Mouse (Mus musculus): ENCODE data around the gene 1700023F06Rik. TPM values are rescaled to one million over a fixed set of nuclear protein-coding genes. Genes with fewer than 3 reads are reported as not detected.

Gene 1700023F06Rik
- polyA plus RNA-seq, 1 experiment from 2014 or later, result 0.12 TPM

GRCm38 (mm10) chr11:103246081-103246730, 37.8 kb upstream of the 1700023F06Rik start:
- H3K4me1 ChIP-seq (ENCODE audit: control insufficient read depth, insufficient read depth, low read length), result no peaks in the 10 kb centered on the region
- WGBS, result 82% methylated on average over 10 of the region's 10 CpGs
- H3K4me2 ChIP-seq, result no peak overlapping the region
- H3K36me3 ChIP-seq (ENCODE audit: control insufficient read depth, insufficient read depth, low read length), result 0 out of 2 replicates have a peak, but pooled peaks cover 3% of the 10 kb centered on the region
- no peak overlapping the region for H3K27ac ChIP-seq (ENCODE audit: low read depth, low read length)
- ATAC-seq (ENCODE audit: low FRiP score) (no peak), DNase-seq (ENCODE audit: low spot score, missing footprints) (no peak)
- H3K27me3 ChIP-seq (ENCODE audit: control insufficient read depth, insufficient read depth, low read length), result no peaks in the 10 kb centered on the region
- no peak overlapping the region for H3K9ac ChIP-seq (ENCODE audit: low read length)
- no peak overlapping the region for H3K4me3 ChIP-seq (ENCODE audit: low read depth, low read length)
- H3K9me3 ChIP-seq (ENCODE audit: control insufficient read depth, low read length), result no peaks in the 10 kb centered on the region

- WGBS, result 91% methylated on average over 4 of the region's 4 CpGs
- no peaks in the 10 kb centered on the region for H3K4me1 ChIP-seq (ENCODE audit: control insufficient read depth, insufficient read depth, low read length)
- no peak for ATAC-seq (ENCODE audit: low FRiP score)
These were observed 36.5 kb upstream of the 1700023F06Rik start for GRCm38 (mm10) chr11:103244856-103245255.

GRCm38 (mm10) chr11:103240740-103241139, 32.4 kb upstream of the 1700023F06Rik start:
- H3K4me3 ChIP-seq (ENCODE audit: low read depth, low read length), result no peak overlapping the region
- no peaks in the 10 kb centered on the region for H3K4me1 ChIP-seq (ENCODE audit: control insufficient read depth, insufficient read depth, low read length)
- no peak overlapping the region for H3K9ac ChIP-seq (ENCODE audit: low read length)
- DNase-seq (ENCODE audit: low spot score, missing footprints) (no peak), ATAC-seq (ENCODE audit: low FRiP score) (no peak)
- H3K4me2 ChIP-seq, result no peak overlapping the region
- 57% methylated on average over 7 of the region's 7 CpGs for WGBS
- no peaks in the 10 kb centered on the region for H3K9me3 ChIP-seq (ENCODE audit: control insufficient read depth, low read length)
- H3K36me3 ChIP-seq (ENCODE audit: control insufficient read depth, insufficient read depth, low read length), result peaks cover 8% of the 10 kb centered on the region
- no peak overlapping the region for H3K27ac ChIP-seq (ENCODE audit: low read depth, low read length)
- no peaks in the 10 kb centered on the region for H3K27me3 ChIP-seq (ENCODE audit: control insufficient read depth, insufficient read depth, low read length)

More at GRCm38 (mm10) chr11:103244856-103245255, 36.5 kb upstream of the 1700023F06Rik start:
- Histone ChIP-seq H3K36me3 (ENCODE audit: control insufficient read depth, insufficient read depth, low read length) (0 out of 2 replicates have a peak, but pooled peaks cover 3% of the 10 kb centered on the region), H3K4me3 (ENCODE audit: low read depth, low read length) (no peak overlapping the region), H3K27ac (ENCODE audit: low read depth, low read length) (no peak overlapping the region), H3K27me3 (ENCODE audit: control insufficient read depth, insufficient read depth, low read length) (no peaks in the 10 kb centered on the region), H3K9ac (ENCODE audit: low read length) (no peak overlapping the region), H3K9me3 (ENCODE audit: control insufficient read depth, low read length) (no peaks in the 10 kb centered on the region), H3K4me2 (no peak overlapping the region)
- DNase-seq (ENCODE audit: low spot score, missing footprints), result no peak

- whole genome bisulfite sequencing, result 77% methylated on average over 9 of the region's 9 CpGs
- no peak overlapping the region for H3K4me3 ChIP-seq (ENCODE audit: low read depth, low read length)
These were observed 29.4 kb upstream of the 1700023F06Rik start for GRCm38 (mm10) chr11:103237757-103238156.

GRCm38 (mm10) chr11:103236903-103237302, 28.5 kb upstream of the 1700023F06Rik start:
- no peak overlapping the region for H3K27ac ChIP-seq (ENCODE audit: low read depth, low read length)
- no peaks in the 10 kb centered on the region for H3K27me3 ChIP-seq (ENCODE audit: control insufficient read depth, insufficient read depth, low read length)
- no peaks in the 10 kb centered on the region for H3K4me1 ChIP-seq (ENCODE audit: control insufficient read depth, insufficient read depth, low read length)
- no peak overlapping the region for H3K9ac ChIP-seq (ENCODE audit: low read length)
- DNase-seq (ENCODE audit: low spot score, missing footprints) (no peak), ATAC-seq (ENCODE audit: low FRiP score) (no peak)
- no peak overlapping the region for H3K4me3 ChIP-seq (ENCODE audit: low read depth, low read length)
- no peaks in the 10 kb centered on the region for H3K9me3 ChIP-seq (ENCODE audit: control insufficient read depth, low read length)
- 91% methylated on average over 10 of the region's 10 CpGs for WGBS
- H3K4me2 ChIP-seq, result no peak overlapping the region
- peaks cover 6% of the 10 kb centered on the region for H3K36me3 ChIP-seq (ENCODE audit: control insufficient read depth, insufficient read depth, low read length)

More at GRCm38 (mm10) chr11:103237757-103238156, 29.4 kb upstream of the 1700023F06Rik start:
- DNase-seq (ENCODE audit: low spot score, missing footprints), result no peak
- no peaks in the 10 kb centered on the region for H3K4me1 ChIP-seq (ENCODE audit: control insufficient read depth, insufficient read depth, low read length)
- H3K36me3 ChIP-seq (ENCODE audit: control insufficient read depth, insufficient read depth, low read length), result peaks cover 6% of the 10 kb centered on the region
- H3K4me2 ChIP-seq, result no peak overlapping the region
- no peak overlapping the region for H3K9ac ChIP-seq (ENCODE audit: low read length)
- no peak overlapping the region for H3K27ac ChIP-seq (ENCODE audit: low read depth, low read length)
- no peaks in the 10 kb centered on the region for H3K27me3 ChIP-seq (ENCODE audit: control insufficient read depth, insufficient read depth, low read length)
- ATAC-seq (ENCODE audit: low FRiP score), result no peak
- H3K9me3 ChIP-seq (ENCODE audit: control insufficient read depth, low read length), result no peaks in the 10 kb centered on the region

GRCm38 (mm10) chr11:103236431-103236830, 28.1 kb upstream of the 1700023F06Rik start:
- no peak overlapping the region for H3K9ac ChIP-seq (ENCODE audit: low read length)
- H3K27me3 ChIP-seq (ENCODE audit: control insufficient read depth, insufficient read depth, low read length), result no peaks in the 10 kb centered on the region
- H3K9me3 ChIP-seq (ENCODE audit: control insufficient read depth, low read length), result no peaks in the 10 kb centered on the region
- no peak overlapping the region for H3K4me3 ChIP-seq (ENCODE audit: low read depth, low read length)
- peaks cover 6% of the 10 kb centered on the region for H3K36me3 ChIP-seq (ENCODE audit: control insufficient read depth, insufficient read depth, low read length)
- ATAC-seq (ENCODE audit: low FRiP score) (no peak), DNase-seq (ENCODE audit: low spot score, missing footprints) (no peak)
- 81% methylated on average over 6 of the region's 6 CpGs for WGBS
- no peak overlapping the region for H3K27ac ChIP-seq (ENCODE audit: low read depth, low read length)
- H3K4me1 ChIP-seq (ENCODE audit: control insufficient read depth, insufficient read depth, low read length), result no peaks in the 10 kb centered on the region
- H3K4me2 ChIP-seq, result no peak overlapping the region

- H3K36me3 ChIP-seq (ENCODE audit: control insufficient read depth, insufficient read depth, low read length), result peaks cover 8% of the 10 kb centered on the region
These were observed 27.3 kb upstream of the 1700023F06Rik start for GRCm38 (mm10) chr11:103235702-103236101.

GRCm38 (mm10) chr11:103234447-103234846, 26.1 kb upstream of the 1700023F06Rik start:
- no peak overlapping the region for H3K9ac ChIP-seq (ENCODE audit: low read length)
- 74% methylated on average over 1 of the region's 1 CpGs for WGBS
- no peaks in the 10 kb centered on the region for H3K9me3 ChIP-seq (ENCODE audit: control insufficient read depth, low read length)
- peaks cover 17% of the 10 kb centered on the region for H3K36me3 ChIP-seq (ENCODE audit: control insufficient read depth, insufficient read depth, low read length)
- ATAC-seq (ENCODE audit: low FRiP score), result no peak
- no peaks in the 10 kb centered on the region for H3K4me1 ChIP-seq (ENCODE audit: control insufficient read depth, insufficient read depth, low read length)
- no peak for DNase-seq (ENCODE audit: low spot score, missing footprints)
- no peaks in the 10 kb centered on the region for H3K27me3 ChIP-seq (ENCODE audit: control insufficient read depth, insufficient read depth, low read length)
- H3K27ac ChIP-seq (ENCODE audit: low read depth, low read length), result no peak overlapping the region
- no peak overlapping the region for H3K4me3 ChIP-seq (ENCODE audit: low read depth, low read length)
- H3K4me2 ChIP-seq, result no peak overlapping the region

More at GRCm38 (mm10) chr11:103235702-103236101, 27.3 kb upstream of the 1700023F06Rik start:
- no peak overlapping the region for H3K27ac ChIP-seq (ENCODE audit: low read depth, low read length)
- no peaks in the 10 kb centered on the region for H3K27me3 ChIP-seq (ENCODE audit: control insufficient read depth, insufficient read depth, low read length)
- H3K4me3 ChIP-seq (ENCODE audit: low read depth, low read length), result no peak overlapping the region
- H3K9me3 ChIP-seq (ENCODE audit: control insufficient read depth, low read length), result no peaks in the 10 kb centered on the region
- no peak for DNase-seq (ENCODE audit: low spot score, missing footprints)
- no peak for ATAC-seq (ENCODE audit: low FRiP score)
- 72% methylated on average over 11 of the region's 11 CpGs for WGBS
- no peak overlapping the region for H3K9ac ChIP-seq (ENCODE audit: low read length)
- H3K4me2 ChIP-seq, result no peak overlapping the region
- H3K4me1 ChIP-seq (ENCODE audit: control insufficient read depth, insufficient read depth, low read length), result no peaks in the 10 kb centered on the region

- H3K36me3 ChIP-seq (ENCODE audit: control insufficient read depth, insufficient read depth, low read length), result peaks cover 15% of the 10 kb centered on the region
- no peaks in the 10 kb centered on the region for H3K9me3 ChIP-seq (ENCODE audit: control insufficient read depth, low read length)
- 34% methylated on average over 7 of the region's 7 CpGs for WGBS
- no peak overlapping the region for H3K9ac ChIP-seq (ENCODE audit: low read length)
- H3K27ac ChIP-seq (ENCODE audit: low read depth, low read length), result no peak overlapping the region
- no peak overlapping the region for H3K4me2 ChIP-seq
- no peaks in the 10 kb centered on the region for H3K27me3 ChIP-seq (ENCODE audit: control insufficient read depth, insufficient read depth, low read length)
- ATAC-seq (ENCODE audit: low FRiP score) (no peak), DNase-seq (ENCODE audit: low spot score, missing footprints) (peak; percentile 97)
- H3K4me3 ChIP-seq (ENCODE audit: low read depth, low read length), result no peak overlapping the region
- H3K4me1 ChIP-seq (ENCODE audit: control insufficient read depth, insufficient read depth, low read length), result no peaks in the 10 kb centered on the region
These were observed 24.6 kb upstream of the 1700023F06Rik start for GRCm38 (mm10) chr11:103232966-103233365.

Measured in midbrain, embryonic 11.5 days (tissue).